Mouse (Mus musculus): Measurements from ENCODE around the gene Mrpl46. TPM values are rescaled to one million over a fixed set of nuclear protein-coding genes. Genes with fewer than 3 reads are reported as not detected.

Gene Mrpl46
- polyA plus RNA-seq, 1 experiment, result 61.8 TPM

DNA sequence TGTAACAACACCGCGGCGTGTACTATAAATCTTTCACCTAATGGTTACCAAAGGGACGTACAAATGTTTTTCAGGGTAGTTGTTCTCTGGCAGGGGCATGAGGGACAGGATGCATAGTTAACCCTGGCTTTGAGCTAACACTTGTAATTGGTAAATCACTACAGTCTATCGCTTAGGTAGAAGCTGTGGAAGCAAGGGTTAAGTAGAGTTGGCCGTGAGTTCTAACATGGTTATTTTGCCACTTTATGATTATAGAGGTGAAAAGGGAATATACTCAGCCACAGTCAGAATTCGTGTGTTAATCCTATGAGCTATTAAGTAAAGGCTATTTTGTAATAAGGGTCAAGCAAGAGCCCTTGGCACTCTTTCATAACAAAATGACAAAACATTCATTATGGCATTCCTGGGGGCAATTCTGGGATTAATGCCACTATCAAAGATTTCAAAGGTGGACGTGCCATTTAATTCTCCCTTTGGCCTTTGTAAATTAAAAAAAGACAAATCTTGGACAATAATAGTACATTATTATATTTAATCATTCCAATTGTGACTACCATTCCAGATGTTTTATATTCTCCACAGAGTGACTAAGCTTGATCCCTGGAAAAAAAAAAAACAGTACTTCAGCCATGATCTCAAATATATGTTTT lies 43.9 kb downstream of the Mrpl46 start:
- Histone ChIP-seq H3K4me3 (ENCODE audit: insufficient read depth, low read depth, low read length) (no peak overlapping the region), H3K27ac (replicated peaks; ENCODE audit: low read depth, low read length) (peak overlapping the region; percentile 99), H3K4me1 (ENCODE audit: control insufficient read depth, insufficient read depth, insufficient read length, low read length) (peaks cover 5% of the 10 kb centered on the region; the same call in 1 of the 2 replicates)

DNA sequence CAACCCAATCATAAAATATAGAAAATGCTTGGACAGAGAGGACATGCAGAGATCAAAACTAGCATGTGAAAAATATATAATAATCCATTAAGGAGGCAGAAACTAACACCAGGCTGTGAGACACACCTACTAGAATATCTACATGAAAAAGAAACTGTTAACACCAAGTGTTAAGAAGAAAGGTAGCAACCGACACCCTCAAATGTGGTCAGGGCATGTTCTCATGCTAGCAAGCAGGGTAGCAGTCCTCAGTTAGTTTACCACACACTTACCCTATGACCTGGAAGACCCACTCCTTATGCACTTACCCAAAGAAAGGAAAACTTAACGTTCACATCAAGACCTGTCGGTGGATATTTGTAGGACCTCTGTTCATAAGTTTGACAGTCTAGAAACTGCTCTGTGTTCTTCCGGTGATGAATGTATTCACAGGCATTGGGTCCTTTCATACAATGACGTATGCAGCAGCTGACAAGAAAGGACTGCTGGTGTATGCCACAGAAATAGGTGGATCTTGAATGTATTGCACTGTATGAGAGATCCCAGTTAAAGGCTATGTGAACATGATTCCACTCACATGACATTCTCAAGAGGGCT lies 45.6 kb downstream of the Mrpl46 start, which contains the start of gene Ntrk3:
Gene Ntrk3 (minus strand): TSS at position 399 of the 597 bp plus-strand sequence.
- peak within 1 kb of the TSS; percentile 99 for H3K27ac ChIP-seq (replicated peaks; ENCODE audit: low read depth, low read length)
- no peak within 1 kb of the TSS for H3K4me3 ChIP-seq (ENCODE audit: insufficient read depth, low read depth, low read length)
- H3K4me1 ChIP-seq (ENCODE audit: control insufficient read depth, insufficient read depth, insufficient read length, low read length), result peaks cover 5% of the 10 kb centered on the region; the same call in 1 of the 2 replicates

DNA sequence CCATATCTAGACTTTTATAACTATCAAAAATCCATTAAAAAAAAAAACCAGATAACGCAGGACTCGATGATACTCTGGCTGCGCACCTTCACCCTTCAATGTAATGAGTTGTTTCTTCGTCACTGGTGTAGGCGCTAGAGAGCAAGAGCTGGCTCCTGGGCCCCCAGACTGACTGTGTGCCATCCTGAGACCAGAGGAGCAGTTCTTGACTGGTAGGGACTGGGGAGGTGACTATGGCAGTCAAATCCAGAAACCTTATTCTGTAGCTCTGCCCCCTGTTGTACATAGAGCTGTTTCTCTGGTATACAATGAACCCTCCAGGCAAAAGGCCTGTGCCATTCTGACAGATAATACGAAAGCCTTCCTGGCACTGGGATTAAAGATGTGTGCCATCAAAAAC lies 46.1 kb downstream of the Mrpl46 start:
- Histone ChIP-seq H3K27ac (replicated peaks; ENCODE audit: low read depth, low read length) (no peak overlapping the region), H3K4me3 (ENCODE audit: insufficient read depth, low read depth, low read length) (no peak overlapping the region), H3K4me1 (ENCODE audit: control insufficient read depth, insufficient read depth, insufficient read length, low read length) (peaks cover 5% of the 10 kb centered on the region; the same call in 1 of the 2 replicates)

DNA sequence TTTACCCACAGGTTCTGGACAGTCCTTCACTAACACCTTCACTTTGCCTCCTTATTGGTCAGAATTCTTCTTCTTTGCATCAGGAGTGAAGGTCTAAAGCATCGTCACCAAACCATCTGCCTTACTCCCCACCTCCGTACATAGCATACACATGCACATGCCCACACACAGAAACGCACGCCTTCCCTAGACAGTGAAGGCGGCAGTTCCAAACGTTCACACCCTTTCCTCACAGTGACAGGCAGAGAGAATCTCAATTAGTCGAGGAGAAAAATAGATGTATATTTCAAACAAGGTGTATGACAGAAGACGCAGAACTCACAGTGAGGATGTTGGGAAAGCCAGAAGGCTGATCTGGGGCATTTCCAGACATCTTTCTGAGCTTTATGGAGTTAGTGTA lies 51.9 kb downstream of the Mrpl46 start:
- H3K4me3 ChIP-seq (ENCODE audit: insufficient read depth, low read depth, low read length), result no peak overlapping the region
- H3K4me1 ChIP-seq (ENCODE audit: control insufficient read depth, insufficient read depth, insufficient read length, low read length), result no peaks in the 10 kb centered on the region
- H3K27ac ChIP-seq (replicated peaks; ENCODE audit: low read depth, low read length), result no peak overlapping the region

Other genes with a start within 250 kb of the Mrpl46 start
- 104 and 127 TPM in 2 replicates for gene Ntrk3, start 45.5 kb downstream of the Mrpl46 start, polyA plus RNA-seq (2012; ENCODE audit: insufficient read depth, insufficient read length, missing spikeins)
- gene Mrps11, start 412 bp downstream of the Mrpl46 start, polyA plus RNA-seq (2012; ENCODE audit: insufficient read depth, insufficient read length, missing spikeins), result 62.5 and 68.0 TPM in 2 replicates
- 5.9 and 6.6 TPM in 2 replicates for gene Det1, start 63.7 kb upstream of the Mrpl46 start, polyA plus RNA-seq (2012; ENCODE audit: insufficient read depth, insufficient read length, missing spikeins)
- gene Aen, start 112.3 kb upstream of the Mrpl46 start, polyA plus RNA-seq (2012; ENCODE audit: insufficient read depth, insufficient read length, missing spikeins), result 8.5 and 20.2 TPM in 2 replicates
- 6.0 and 8.6 TPM in 2 replicates for gene Isg20, start 129.9 kb upstream of the Mrpl46 start, polyA plus RNA-seq (2012; ENCODE audit: insufficient read depth, insufficient read length, missing spikeins)